Mouse (Mus musculus): Measurements from ENCODE around the gene Gm42742.

DNA sequence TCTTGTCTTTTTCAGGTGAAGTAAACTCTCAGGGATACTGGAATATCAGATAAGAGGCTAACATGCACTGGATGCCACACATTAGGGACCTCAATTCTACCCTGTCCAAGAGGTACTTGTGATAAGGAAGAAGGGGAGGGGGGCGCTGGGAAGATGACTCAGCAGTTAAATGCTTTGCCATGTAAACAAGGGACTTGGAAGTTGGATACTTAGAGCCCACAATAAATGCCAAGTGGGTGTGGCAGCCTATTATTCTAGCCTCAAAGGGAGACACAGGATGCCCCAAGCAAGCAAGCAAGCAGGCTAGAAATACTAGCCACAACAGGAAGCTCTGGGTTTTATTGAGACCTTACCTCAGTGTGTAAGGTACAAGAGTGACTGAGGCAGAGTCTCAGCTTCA, 10.3 kb upstream of the Gm42742 start:
- TF ChIP-seq CTCF (IDR thresholded peaks at IDR 0.05; ENCODE audit: borderline replicate concordance, insufficient read depth, low read depth, low read length) (no peak), POLR2A (IDR thresholded peaks at IDR 0.05; ENCODE audit: borderline replicate concordance, insufficient read depth, low read length) (no peak)

Data from cerebellum, adult 2 months (tissue).